Mouse (Mus musculus): ENCODE measurements around the gene Ubxn6.
"Not testable (repeated sequence)": the region's sequence is repeated elsewhere in the genome, so short reads cannot be mapped to it uniquely, and the experiment has no call there.

Ubxn6 gene

GRCm38 (mm10) chr17:56074827-56075208 is at the start of gene Ubxn6:
TSS of gene Ubxn6 (minus strand) at chr17:56075028.
- peak; percentile 98 for DNase-seq

- DNase-seq: no peak
Measured at GRCm38 (mm10) chr17:56123681-56124340, 49.0 kb upstream of the Ubxn6 start.

GRCm38 (mm10) chr17:56123161-56123560 is 48.3 kb upstream of the Ubxn6 start:
- no peak for DNase-seq

- no peak for DNase-seq
Measured at GRCm38 (mm10) chr17:56121826-56122225, 47.0 kb upstream of the Ubxn6 start, which contains the start of gene Lrg1. TSS of gene Lrg1 (minus strand) at chr17:56122001.

- DNase-seq: no peak
Measured at GRCm38 (mm10) chr17:56119981-56120880, 45.4 kb upstream of the Ubxn6 start.

GRCm38 (mm10) chr17:56119431-56119830 is 44.6 kb upstream of the Ubxn6 start:
- no peak for DNase-seq

GRCm38 (mm10) chr17:56117251-56117710 is 42.5 kb upstream of the Ubxn6 start, which contains the start of gene Plin5:
TSS of gene Plin5 (minus strand) at chr17:56117596.
- no peak for DNase-seq

- no peak for DNase-seq
Measured at GRCm38 (mm10) chr17:56116193-56116592, 41.4 kb upstream of the Ubxn6 start.

GRCm38 (mm10) chr17:56112743-56113142 is 37.9 kb upstream of the Ubxn6 start:
- no peak for DNase-seq

- no peak for DNase-seq
Measured at GRCm38 (mm10) chr17:56111864-56112263, 37.0 kb upstream of the Ubxn6 start.

- no peak for DNase-seq
Measured at GRCm38 (mm10) chr17:56111021-56111420, 36.2 kb upstream of the Ubxn6 start.

- no peak for DNase-seq
Measured at GRCm38 (mm10) chr17:56110571-56110970, 35.7 kb upstream of the Ubxn6 start.

GRCm38 (mm10) chr17:56109219-56110051 is 34.6 kb upstream of the Ubxn6 start, which contains the start of gene Plin4:
TSS of gene Plin4 (minus strand) at chr17:56109803.
- DNase-seq: no peak

GRCm38 (mm10) chr17:56108334-56109044 is 33.7 kb upstream of the Ubxn6 start:
- DNase-seq: no peak

- no peak for DNase-seq
Measured at GRCm38 (mm10) chr17:56107736-56108135, 32.9 kb upstream of the Ubxn6 start.

- no peak for DNase-seq
Measured at GRCm38 (mm10) chr17:56106981-56107380, 32.2 kb upstream of the Ubxn6 start.

- DNase-seq: not testable (repeated sequence)
Measured at GRCm38 (mm10) chr17:56106436-56106835, 31.6 kb upstream of the Ubxn6 start.

- DNase-seq: not testable (repeated sequence)
Measured at GRCm38 (mm10) chr17:56104821-56105220, 30.0 kb upstream of the Ubxn6 start.

- DNase-seq: no peak
Measured at GRCm38 (mm10) chr17:56103465-56104285, 28.8 kb upstream of the Ubxn6 start.

GRCm38 (mm10) chr17:56102927-56103326 is 28.1 kb upstream of the Ubxn6 start:
- DNase-seq: no peak

GRCm38 (mm10) chr17:56102158-56102557 is 27.3 kb upstream of the Ubxn6 start:
- DNase-seq: no peak

All from right cerebral cortex, postnatal 25 days (tissue).